Mouse (Mus musculus) lung, postnatal 0 days (tissue): Measurements from ENCODE around the gene Nfatc2.

Experiments used
- CTCF ChIP-seq: IDR thresholded peaks from 2 replicates; pipeline ENCODE4 v1.5.1; 2016; ENCODE audit warnings: antibody characterized with exemption, mild to moderate bottlenecking
- EP300 ChIP-seq: IDR thresholded peaks from 2 replicates; pipeline ENCODE4 v1.6.1; 2016; ENCODE audit warnings: antibody characterized with exemption, mild to moderate bottlenecking, control low read depth

DNA sequence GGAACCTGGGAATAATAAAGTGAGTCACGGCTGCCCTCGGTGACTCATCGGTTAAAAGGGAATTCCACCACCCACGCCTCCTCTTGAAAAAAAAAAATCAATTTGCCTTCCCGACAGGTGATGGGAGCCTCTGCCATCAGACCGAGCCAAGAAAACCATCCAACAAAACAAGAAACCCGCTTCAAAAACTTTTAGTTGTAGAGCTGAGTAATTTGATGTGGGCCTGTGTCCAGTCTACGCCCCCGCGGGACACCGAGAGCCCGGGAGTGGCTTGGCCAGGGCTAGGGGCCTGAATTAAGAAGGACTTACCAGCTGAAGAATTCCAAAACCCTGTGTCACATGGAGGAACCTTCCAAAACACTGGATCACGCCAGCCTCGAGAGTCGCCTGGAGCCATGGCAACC, 83.2 kb downstream of the Nfatc2 start:
- TF ChIP-seq CTCF (no peak), EP300 (no peak)
